Mouse (Mus musculus) lung, postnatal 14 days (tissue): Measurements from ENCODE around the gene Acmsd.

ENCODE experiments used
- DNase-seq: peaks from one replicate; pipeline ENCODE4 v3.0.0; 2021

Gene Acmsd

GRCm38 (mm10) chr1:127776246-127776645 lies 47.0 kb downstream of the Acmsd start:
- no peak for DNase-seq

GRCm38 (mm10) chr1:127778611-127779010 lies 49.4 kb downstream of the Acmsd start:
- DNase-seq: no peak

GRCm38 (mm10) chr1:127780142-127780541 lies 50.9 kb downstream of the Acmsd start:
- no peak for DNase-seq

DNA sequence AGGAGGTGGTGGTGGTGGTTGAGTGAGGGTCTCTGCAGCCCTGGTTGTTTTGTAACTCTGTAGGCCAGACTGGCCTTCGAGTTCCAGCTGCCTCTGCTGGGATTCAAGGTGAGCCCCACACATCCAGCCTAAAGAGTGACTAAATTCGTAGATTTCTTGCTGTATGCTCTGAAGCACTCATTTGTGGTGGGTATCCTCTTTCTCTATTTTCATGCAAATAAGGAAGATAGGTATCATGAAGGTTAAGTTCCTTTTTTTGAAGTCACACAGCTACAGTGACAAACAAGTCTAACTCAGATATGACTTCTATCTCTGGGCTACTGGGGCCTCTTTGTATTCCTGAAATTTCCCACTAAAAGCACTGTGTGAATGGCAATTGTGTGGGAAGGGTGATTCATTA lies 51.6 kb downstream of the Acmsd start:
- DNase-seq: no peak

GRCm38 (mm10) chr1:127783862-127784261 lies 54.6 kb downstream of the Acmsd start:
- DNase-seq: no peak

DNA sequence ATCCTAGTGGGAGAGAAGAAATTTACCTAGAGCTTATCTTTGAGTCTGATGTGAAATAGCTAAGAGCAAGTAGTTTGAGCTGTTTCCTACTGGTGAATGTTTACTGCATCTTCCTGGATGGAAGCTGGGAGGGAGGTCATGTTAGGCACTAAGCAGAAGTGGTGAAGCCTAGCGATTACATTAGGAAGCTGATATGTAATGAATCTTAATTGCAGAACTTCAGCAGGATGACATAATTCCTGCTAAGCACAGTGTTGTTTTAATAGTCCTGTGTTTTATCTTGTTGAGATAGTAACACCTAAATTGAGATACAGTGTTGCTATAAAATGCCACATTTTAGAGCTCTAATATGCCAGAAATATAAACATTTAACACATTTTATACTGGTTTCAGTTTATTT lies 56.7 kb downstream of the Acmsd start:
- DNase-seq: no peak

GRCm38 (mm10) chr1:127788943-127789342 lies 59.7 kb downstream of the Acmsd start:
- DNase-seq: no peak

GRCm38 (mm10) chr1:127793459-127793858 lies 64.2 kb downstream of the Acmsd start:
- no peak for DNase-seq

DNA sequence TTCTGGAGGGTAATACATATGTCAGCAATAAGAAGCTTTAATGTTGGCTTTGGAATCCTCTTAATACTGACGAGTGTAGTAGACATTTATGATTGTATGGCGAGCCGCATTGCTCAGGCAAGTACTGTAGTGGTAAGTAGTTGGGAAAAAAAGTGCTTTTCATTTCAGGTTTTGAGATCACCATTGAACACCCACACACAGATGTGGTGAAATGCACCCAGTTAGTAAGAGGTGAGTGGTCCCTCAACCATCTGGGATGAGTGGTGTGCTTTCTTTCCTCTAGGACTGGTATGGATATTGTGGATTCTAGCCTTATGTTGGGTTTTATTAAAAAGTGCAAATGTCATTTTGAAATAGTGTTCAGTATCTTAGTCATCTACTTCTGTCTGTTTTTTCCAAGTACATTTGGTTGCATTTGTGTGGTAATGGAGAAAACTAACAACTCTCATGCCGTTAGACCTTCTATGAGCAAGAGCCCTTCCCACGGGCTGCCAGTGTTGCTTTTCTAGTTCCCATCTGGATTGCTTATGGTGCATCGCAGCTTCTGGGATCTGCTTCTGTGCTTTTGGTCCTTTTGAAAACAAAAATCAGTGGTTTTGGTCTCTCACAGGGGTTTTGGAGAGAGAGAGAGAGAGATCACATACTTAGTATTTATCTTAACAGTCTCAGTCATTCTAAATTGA lies 66.0 kb downstream of the Acmsd start:
- DNase-seq: no peak

- no peak for DNase-seq
Measured at GRCm38 (mm10) chr1:127796341-127796740, 67.1 kb downstream of the Acmsd start.

DNA sequence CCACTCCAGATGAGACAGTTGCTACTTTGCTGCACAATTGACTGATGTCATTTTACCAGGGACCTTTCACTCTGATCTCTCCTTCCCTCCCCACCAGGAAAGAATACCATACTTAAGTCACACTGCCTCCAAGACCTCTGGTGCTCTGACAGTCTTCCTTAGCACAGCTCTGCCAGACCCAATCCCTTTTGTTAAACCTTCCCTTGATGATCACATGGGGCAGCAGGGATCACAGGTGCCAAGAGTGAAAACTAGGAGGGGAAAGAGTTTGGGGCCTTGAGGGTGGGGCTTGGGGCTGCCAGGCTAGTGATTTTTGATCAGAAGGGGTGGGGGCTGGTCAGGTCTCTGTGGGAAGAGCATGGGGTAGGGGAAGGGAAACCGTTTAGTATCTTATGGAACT lies 67.5 kb downstream of the Acmsd start:
- DNase-seq: no peak

DNA sequence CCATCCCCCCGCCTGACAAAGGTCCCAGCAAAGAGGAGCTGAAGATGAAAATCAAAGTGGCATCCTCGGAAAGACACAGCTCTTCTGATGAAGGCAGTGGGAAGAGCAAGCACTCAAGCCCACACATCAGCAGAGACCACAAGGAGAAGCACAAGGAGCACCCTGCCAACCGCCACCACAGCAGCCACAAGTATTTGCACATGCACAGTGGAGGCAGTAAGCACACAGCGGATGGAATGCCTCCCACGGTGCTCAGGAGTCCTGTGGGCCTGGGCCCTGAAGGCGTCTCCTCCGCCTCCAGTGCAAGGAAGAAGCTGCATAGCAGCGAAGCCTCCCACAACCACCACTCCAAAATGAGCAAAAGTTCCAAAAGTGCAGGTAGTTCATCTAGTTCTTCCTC lies 73.7 kb downstream of the Acmsd start:
- no peak for DNase-seq

- no peak for DNase-seq
Measured at GRCm38 (mm10) chr1:127808671-127809070, 79.5 kb downstream of the Acmsd start.

DNA sequence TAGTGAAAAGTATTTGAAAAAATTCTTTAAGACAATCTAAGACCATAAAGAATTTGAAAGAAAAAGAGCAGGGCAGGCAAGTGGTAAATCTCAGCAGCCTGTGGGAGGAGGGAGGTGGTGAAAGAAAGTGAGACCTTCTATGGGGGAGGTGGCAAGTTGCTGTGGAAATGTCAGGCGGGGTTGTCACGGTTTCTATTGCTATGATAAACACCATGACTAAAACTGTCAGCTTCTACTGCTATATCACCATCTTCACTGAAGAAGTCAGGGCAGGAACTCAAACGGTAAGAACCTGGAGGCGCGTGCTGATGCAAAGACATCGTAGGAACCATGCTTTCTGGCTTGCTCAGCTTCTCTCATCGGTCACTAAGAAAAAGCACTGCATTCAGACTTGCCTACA lies 83.7 kb downstream of the Acmsd start:
- no peak for DNase-seq

- no peak for DNase-seq
Measured at GRCm38 (mm10) chr1:127816381-127816780, 87.2 kb downstream of the Acmsd start.
